Mouse (Mus musculus): Measurements from ENCODE around the gene Arpc5l.

GRCm38 (mm10) chr2:38975181-38975580 lies 30.0 kb upstream of the Arpc5l start:
- TF ChIP-seq CTCF (IDR thresholded peaks at IDR 0.05; ENCODE audit: low read depth, low read length) (no peak), POLR2A (IDR thresholded peaks at IDR 0.05; ENCODE audit: borderline replicate concordance, low read depth, low read length) (no peak)
